Mouse (Mus musculus): ENCODE data around the gene Trpm1. TPM values are rescaled to one million over a fixed set of nuclear protein-coding genes. Genes with fewer than 3 reads are reported as not detected.

The Trpm1 gene
- total and polyA plus RNA-seq, 3 experiments, result 0.55 TPM; not detected in 2

DNA sequence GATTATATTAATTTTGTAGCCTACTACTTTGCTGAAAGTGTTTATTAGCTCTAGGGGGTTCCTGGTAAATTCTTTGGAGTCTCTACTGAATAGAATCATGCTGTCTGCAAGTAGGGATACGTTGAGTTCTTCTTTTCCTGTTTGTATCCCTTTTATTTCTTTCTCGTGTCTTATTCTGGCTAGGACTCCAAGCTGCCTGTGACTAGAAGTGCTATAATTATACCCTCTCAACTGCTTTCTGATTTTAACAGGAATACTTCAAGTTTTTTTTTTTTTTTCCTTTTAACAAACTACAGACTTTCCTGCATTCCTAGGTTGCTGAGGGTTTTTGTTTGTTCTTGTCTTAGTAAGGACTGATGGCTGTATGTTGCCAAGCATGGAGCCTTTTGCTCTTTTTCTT lies 4.3 kb upstream of the Trpm1 start:
- no peak for TF ChIP-seq CTCF (IDR thresholded peaks at IDR 0.05; ENCODE audit: low read depth, low read length)
- Histone ChIP-seq H3K4me1 (ENCODE audit: insufficient read depth, low read depth, low read length) (no peaks in the 10 kb centered on the region), H3K36me3 (replicated peaks) (no peaks in the 10 kb centered on the region), H3K4me3 (ENCODE audit: low read depth, low read length) (no peak overlapping the region), H3K27me3 (ENCODE audit: insufficient read depth, low read length) (no peaks in the 10 kb centered on the region; the same call in none of the 2 replicates), H3K9me3 (replicated peaks) (no peaks in the 10 kb centered on the region)
- no peak for ATAC-seq (ENCODE audit: extremely low read depth, insufficient number of reproducible peaks, low FRiP score, poor library complexity, severe bottlenecking)
- DNase-seq (ENCODE audit: low spot score), result no peak

GRCm38 (mm10) chr7:64149747-64150146 lies 3.9 kb upstream of the Trpm1 start:
- TF ChIP-seq POLR2AphosphoS5 (IDR thresholded peaks at IDR 0.05; ENCODE audit: insufficient replicate concordance, low read depth, low read length) (no peak), GATA1 (IDR thresholded peaks at IDR 0.05; ENCODE audit: borderline replicate concordance, low read length) (no peak), GATA2 (IDR thresholded peaks at IDR 0.05; ENCODE audit: borderline replicate concordance, low read depth, low read length) (no peak), TAL1 (conservative IDR thresholded peaks at IDR 0.05; ENCODE audit: low read depth, low read length) (no peak), CTCF (IDR thresholded peaks at IDR 0.05; ENCODE audit: low read depth, low read length) (no peak)
- H3K36me3 ChIP-seq (replicated peaks), result no peaks in the 10 kb centered on the region
- ATAC-seq (ENCODE audit: extremely low read depth, insufficient number of reproducible peaks, low FRiP score, poor library complexity, severe bottlenecking) (no peak), DNase-seq (ENCODE audit: low spot score) (no peak)
- H3K4me1 ChIP-seq (ENCODE audit: insufficient read depth, low read depth, low read length), result no peaks in the 10 kb centered on the region
- no peaks in the 10 kb centered on the region for H3K9me3 ChIP-seq (replicated peaks)
- no peaks in the 10 kb centered on the region; the same call in 1 of the 2 replicates for H3K27me3 ChIP-seq (ENCODE audit: insufficient read depth, low read length)
- H3K4me3 ChIP-seq (ENCODE audit: low read depth, low read length), result no peak overlapping the region

DNA sequence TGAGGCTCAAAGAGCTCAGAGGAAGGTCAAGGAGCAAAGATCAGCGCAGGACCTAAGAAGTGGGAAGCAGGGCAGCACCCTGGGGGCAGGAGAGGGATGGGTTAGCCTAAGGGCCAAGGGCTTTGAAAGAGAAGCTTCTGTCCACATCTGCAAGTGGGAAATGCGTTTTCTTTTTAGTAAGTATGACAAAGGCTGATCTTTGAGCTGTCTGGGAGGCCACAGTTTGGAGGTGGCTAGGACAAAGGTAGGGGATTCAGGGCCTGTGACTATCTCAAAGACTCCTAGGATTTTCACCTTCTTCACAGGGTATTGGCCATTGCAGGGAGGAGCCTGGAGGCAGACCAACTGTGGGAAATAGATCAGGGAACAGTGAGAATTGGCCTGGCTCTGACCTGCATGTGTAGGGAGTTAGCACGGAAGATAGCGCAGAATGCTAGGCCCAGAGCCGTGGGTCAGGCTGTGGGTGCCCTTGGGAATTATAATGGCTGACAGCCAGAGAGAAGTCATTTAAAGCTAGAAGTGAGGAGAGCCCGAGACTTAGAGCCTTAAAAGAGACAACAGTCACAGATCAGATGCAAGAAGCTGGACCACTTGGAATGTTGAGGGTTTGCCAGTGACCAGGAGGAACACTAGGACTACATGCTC lies 3.1 kb upstream of the Trpm1 start:
- no peak for ATAC-seq (ENCODE audit: extremely low read depth, insufficient number of reproducible peaks, low FRiP score, poor library complexity, severe bottlenecking)
- TF ChIP-seq GATA2 (IDR thresholded peaks at IDR 0.05; ENCODE audit: borderline replicate concordance, low read depth, low read length) (no peak), CTCF (IDR thresholded peaks at IDR 0.05; ENCODE audit: low read depth, low read length) (no peak), POLR2AphosphoS5 (IDR thresholded peaks at IDR 0.05; ENCODE audit: insufficient replicate concordance, low read depth, low read length) (no peak)
- Histone ChIP-seq H3K4me3 (ENCODE audit: low read depth, low read length) (no peak overlapping the region), H3K4me1 (ENCODE audit: insufficient read depth, low read depth, low read length) (no peaks in the 10 kb centered on the region), H3K36me3 (replicated peaks) (no peaks in the 10 kb centered on the region), H3K27me3 (ENCODE audit: insufficient read depth, low read length) (peaks cover 3% of the 10 kb centered on the region; the same call in 1 of the 2 replicates), H3K9me3 (replicated peaks) (no peaks in the 10 kb centered on the region)
- no peak for DNase-seq (ENCODE audit: low spot score)

DNA sequence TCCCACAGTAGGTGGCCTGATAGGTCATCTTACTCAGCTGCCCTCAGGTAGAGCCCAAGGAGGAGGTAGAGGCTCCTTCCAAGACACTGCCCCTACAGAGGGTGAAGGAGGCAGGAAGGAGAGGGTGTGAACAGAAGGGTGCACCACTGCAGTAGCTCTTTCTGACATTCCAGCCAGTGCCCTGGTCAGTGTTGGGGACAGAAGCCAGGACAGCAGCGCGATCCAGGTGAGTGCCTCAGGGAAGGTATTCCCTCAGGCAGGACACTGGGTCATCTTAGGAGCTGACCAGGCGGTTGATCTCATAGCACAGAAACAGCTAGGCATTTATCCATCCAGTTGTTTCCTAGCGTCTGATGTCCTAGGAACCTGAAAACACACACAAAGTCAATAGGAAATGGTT lies 1.6 kb downstream of the Trpm1 start:
- H3K27me3 ChIP-seq (ENCODE audit: insufficient read depth, low read length), result peaks cover 6% of the 10 kb centered on the region
- H3K9me3 ChIP-seq (replicated peaks), result no peaks in the 10 kb centered on the region
- no peak overlapping the region for H3K4me3 ChIP-seq (ENCODE audit: low read depth, low read length)
- TF ChIP-seq CTCF (IDR thresholded peaks at IDR 0.05; ENCODE audit: low read depth, low read length) (no peak), GATA1 (IDR thresholded peaks at IDR 0.05; ENCODE audit: borderline replicate concordance, low read length) (no peak), GATA2 (IDR thresholded peaks at IDR 0.05; ENCODE audit: borderline replicate concordance, low read depth, low read length) (no peak), POLR2AphosphoS5 (IDR thresholded peaks at IDR 0.05; ENCODE audit: insufficient replicate concordance, low read depth, low read length) (no peak)
- H3K4me1 ChIP-seq (ENCODE audit: insufficient read depth, low read depth, low read length), result no peaks in the 10 kb centered on the region; the same call in 1 of the 2 replicates
- DNase-seq (ENCODE audit: low spot score) (no peak), ATAC-seq (ENCODE audit: extremely low read depth, insufficient number of reproducible peaks, low FRiP score, poor library complexity, severe bottlenecking) (no peak)
- no peaks in the 10 kb centered on the region for H3K36me3 ChIP-seq (replicated peaks)

- no peaks in the 10 kb centered on the region for H3K9me3 ChIP-seq (replicated peaks)
- no peaks in the 10 kb centered on the region; the same call in 1 of the 2 replicates for H3K4me1 ChIP-seq (ENCODE audit: insufficient read depth, low read depth, low read length)
- peaks cover 6% of the 10 kb centered on the region for H3K27me3 ChIP-seq (ENCODE audit: insufficient read depth, low read length)
- DNase-seq (ENCODE audit: low spot score) (no peak), ATAC-seq (ENCODE audit: extremely low read depth, insufficient number of reproducible peaks, low FRiP score, poor library complexity, severe bottlenecking) (no peak)
- H3K4me3 ChIP-seq (ENCODE audit: low read depth, low read length), result no peak overlapping the region
- no peaks in the 10 kb centered on the region for H3K36me3 ChIP-seq (replicated peaks)
- no peak for TF ChIP-seq GATA2 (IDR thresholded peaks at IDR 0.05; ENCODE audit: borderline replicate concordance, low read depth, low read length)
- TF ChIP-seq GATA1 (IDR thresholded peaks at IDR 0.05; ENCODE audit: borderline replicate concordance, low read length), result no peak
- no peak for TF ChIP-seq TAL1 (conservative IDR thresholded peaks at IDR 0.05; ENCODE audit: low read depth, low read length)
- TF ChIP-seq POLR2AphosphoS5 (IDR thresholded peaks at IDR 0.05; ENCODE audit: insufficient replicate concordance, low read depth, low read length), result no peak
- TF ChIP-seq CTCF (IDR thresholded peaks at IDR 0.05; ENCODE audit: low read depth, low read length), result no peak
Measured at GRCm38 (mm10) chr7:64155687-64156086, 2.1 kb downstream of the Trpm1 start.

GRCm38 (mm10) chr7:64156271-64156911 lies 2.8 kb downstream of the Trpm1 start:
- no peaks in the 10 kb centered on the region; the same call in 1 of the 2 replicates for H3K4me1 ChIP-seq (ENCODE audit: insufficient read depth, low read depth, low read length)
- peaks cover 6% of the 10 kb centered on the region for H3K27me3 ChIP-seq (ENCODE audit: insufficient read depth, low read length)
- H3K9me3 ChIP-seq (replicated peaks), result no peaks in the 10 kb centered on the region
- ATAC-seq (ENCODE audit: extremely low read depth, insufficient number of reproducible peaks, low FRiP score, poor library complexity, severe bottlenecking), result no peak
- no peaks in the 10 kb centered on the region for H3K36me3 ChIP-seq (replicated peaks)
- no peak overlapping the region for H3K4me3 ChIP-seq (ENCODE audit: low read depth, low read length)
- no peak for DNase-seq (ENCODE audit: low spot score)
- TF ChIP-seq POLR2AphosphoS5 (IDR thresholded peaks at IDR 0.05; ENCODE audit: insufficient replicate concordance, low read depth, low read length) (no peak), CTCF (IDR thresholded peaks at IDR 0.05; ENCODE audit: low read depth, low read length) (no peak), GATA1 (IDR thresholded peaks at IDR 0.05; ENCODE audit: borderline replicate concordance, low read length) (no peak), GATA2 (IDR thresholded peaks at IDR 0.05; ENCODE audit: borderline replicate concordance, low read depth, low read length) (no peak), TAL1 (conservative IDR thresholded peaks at IDR 0.05; ENCODE audit: low read depth, low read length) (no peak)
